Mouse (Mus musculus): Measurements from ENCODE around the gene Gm20538.

- TF ChIP-seq POLR2A (IDR thresholded peaks at IDR 0.05; ENCODE audit: insufficient read depth, low read depth, low read length) (no peak), CTCF (IDR thresholded peaks at IDR 0.05) (no peak), EP300 (IDR thresholded peaks at IDR 0.05; ENCODE audit: insufficient read depth, low read depth, low read length) (no peak)
These were observed 50.7 kb downstream of the Gm20538 start for GRCm38 (mm10) chr19:44501925-44502324.
